Mouse (Mus musculus): Measurements from ENCODE around the gene Cxcr3. TPM values are rescaled to one million over a fixed set of nuclear protein-coding genes. Genes with fewer than 3 reads are reported as not detected.

The Cxcr3 gene
- total RNA-seq, 1 experiment from 2014 or later, result 0.19 TPM

Other genes starting within 250 kb of the Cxcr3 start
- 29.8 and 35.2 TPM in 2 replicates for gene Taf1, start 201.5 kb downstream of the Cxcr3 start, total RNA-seq (2021)
- gene Ogt, start 94.2 kb downstream of the Cxcr3 start, total RNA-seq (2021), result 154 and 179 TPM in 2 replicates
- gene Gm4779, start 60.2 kb upstream of the Cxcr3 start, total RNA-seq (2021), result not detected in 2 replicates
- gene 8030474K03Rik, start 60.4 kb upstream of the Cxcr3 start, total RNA-seq (2021), result 0.15 and 0.19 TPM in 2 replicates
- gene Nhsl2, start 115.1 kb upstream of the Cxcr3 start, total RNA-seq (2021), result 5.7 and 6.2 TPM in 2 replicates